Mouse (Mus musculus): Measurements from ENCODE around the gene Pde7b. TPM values are rescaled to one million over a fixed set of nuclear protein-coding genes. Genes with fewer than 3 reads are reported as not detected.

The Pde7b gene
- total RNA-seq, 2 experiments from 2014 or later: 45.6 to 61.3 TPM

- DNase-seq (ENCODE audit: low spot score in 2 of 2): no peak
- intact Hi-C loops (cut with DNase I): no loop called here
Measured at GRCm38 (mm10) chr10:20473505-20473904, 251.4 kb downstream of the Pde7b start.

- no peak for DNase-seq (ENCODE audit: low spot score in 2 of 2)
- intact Hi-C loops (cut with DNase I): no loop called here
Measured at GRCm38 (mm10) chr10:20472007-20472406, 252.9 kb downstream of the Pde7b start.

- intact Hi-C loops (cut with DNase I): no loop called here
- no peak for DNase-seq (ENCODE audit: low spot score in 2 of 2)
Measured at GRCm38 (mm10) chr10:20464631-20465030, 260.2 kb downstream of the Pde7b start.

- no peak for DNase-seq (ENCODE audit: low spot score in 2 of 2)
- intact Hi-C loops (cut with DNase I): no loop called here
Measured at GRCm38 (mm10) chr10:20463941-20464340, 260.9 kb downstream of the Pde7b start.

GRCm38 (mm10) chr10:20462596-20462995 is 262.3 kb downstream of the Pde7b start:
- intact Hi-C loops (cut with DNase I): no loop called here

GRCm38 (mm10) chr10:20459657-20460350 is 265.1 kb downstream of the Pde7b start:
- no peak for DNase-seq (ENCODE audit: low spot score in 2 of 2)
- intact Hi-C loops (cut with DNase I): loop anchor here (10.0 kb wide), 1 partner anchor 85 kb away; no protein-coding TSS in a partner anchor

More at GRCm38 (mm10) chr10:20462596-20462995, 262.3 kb downstream of the Pde7b start:
- no peak for DNase-seq (ENCODE audit: low spot score in 2 of 2)

DNA sequence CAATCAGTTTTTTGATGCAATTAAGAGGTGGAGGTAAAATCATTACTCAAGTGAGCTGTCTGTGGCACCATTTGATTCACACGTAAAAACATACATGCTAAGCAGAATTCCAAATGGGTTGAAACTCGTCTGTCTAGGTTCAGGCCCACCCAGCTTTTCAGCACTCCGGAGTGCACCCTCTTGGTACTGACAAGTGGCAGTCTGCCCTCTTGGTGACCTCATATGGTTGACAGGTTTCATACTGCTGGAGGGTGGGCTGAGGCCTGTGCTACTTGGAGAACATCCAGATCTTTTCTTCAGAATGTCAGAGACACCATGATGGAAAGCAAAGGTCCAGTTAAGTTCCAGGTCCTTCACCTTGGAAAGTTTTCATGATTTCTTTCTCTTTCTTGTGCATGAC is 265.7 kb downstream of the Pde7b start:
- no peak for DNase-seq (ENCODE audit: low spot score in 2 of 2)

DNA sequence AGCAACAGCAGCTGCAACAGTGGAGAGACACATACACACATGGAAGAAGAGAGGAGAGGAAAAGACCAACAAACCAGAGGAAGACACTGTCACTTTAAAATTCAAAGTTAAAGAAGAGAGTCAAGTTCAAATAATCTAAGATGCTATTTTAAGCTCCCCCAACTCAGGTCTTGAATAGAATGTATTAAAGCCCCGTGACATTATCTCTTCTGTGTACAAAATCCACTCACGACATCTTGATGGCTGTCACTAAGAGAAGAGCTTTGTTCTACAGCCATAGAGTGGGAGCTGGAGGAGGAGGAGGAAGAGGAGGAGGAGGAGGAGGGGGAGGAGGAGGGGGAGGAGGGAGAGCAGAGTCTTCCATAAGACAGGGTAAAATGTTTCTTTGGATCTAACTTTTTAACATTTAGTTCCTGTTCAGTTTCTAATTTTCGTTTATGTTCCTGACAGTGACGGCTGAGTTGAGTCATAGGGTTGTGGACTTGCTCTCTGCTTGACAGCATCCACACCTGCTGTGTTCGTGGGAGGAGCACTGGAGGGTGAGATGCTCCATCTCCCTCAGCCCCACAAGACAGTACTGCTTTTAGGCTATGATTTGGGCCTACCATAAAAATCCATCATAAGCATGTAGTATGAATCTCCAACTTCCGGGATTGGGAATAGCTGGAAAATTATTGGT is 270.4 kb downstream of the Pde7b start:
- intact Hi-C loops (cut with DNase I): loop anchor here (10.0 kb wide), 1 partner anchor 90 kb away; no protein-coding TSS in a partner anchor
- DNase-seq (ENCODE audit: low spot score in 2 of 2): no peak

More for the DNA sequence above, 265.7 kb downstream of the Pde7b start:
- intact Hi-C loops (cut with DNase I): loop anchor here (10.0 kb wide), 1 partner anchor 86 kb away; no protein-coding TSS in a partner anchor

DNA sequence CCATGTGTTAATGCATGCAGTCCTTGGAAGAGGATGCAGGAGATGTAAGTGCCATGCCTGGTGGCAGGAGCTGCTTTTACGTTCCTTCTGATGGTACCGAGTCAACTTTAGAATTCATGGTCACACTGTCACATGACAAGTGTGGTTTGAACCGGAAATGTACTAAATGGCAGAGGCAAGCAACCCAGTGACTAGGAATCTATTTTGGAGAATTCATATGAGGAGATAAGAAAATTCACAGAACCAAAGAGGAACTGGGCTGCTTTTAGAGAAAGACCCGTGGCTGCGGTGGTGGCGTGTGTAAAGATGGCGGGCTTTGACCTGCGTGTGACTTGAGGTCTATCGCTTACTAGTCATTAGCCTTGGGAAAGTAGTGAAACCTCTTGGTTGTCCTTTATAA is 287.4 kb downstream of the Pde7b start:
- no peak for DNase-seq (ENCODE audit: low spot score in 2 of 2)

DNA sequence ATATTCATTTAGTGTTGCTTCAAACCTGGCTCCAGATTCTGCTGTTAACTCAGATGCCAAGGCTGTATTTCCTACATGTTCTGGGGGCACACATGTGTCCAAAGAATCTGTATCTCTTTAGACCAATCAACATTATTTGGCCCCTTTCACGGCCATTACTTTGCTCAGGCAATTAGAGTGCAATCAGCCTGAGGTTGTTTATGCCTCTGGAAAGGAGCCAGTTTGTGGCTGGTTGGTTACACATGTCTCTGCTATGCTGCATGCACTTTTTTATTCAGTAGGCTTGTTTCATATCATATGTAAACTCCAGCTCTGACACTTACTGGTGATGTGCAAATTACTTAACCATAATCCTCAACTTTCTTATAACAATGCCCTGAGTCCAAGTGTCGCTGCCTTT is 287.9 kb downstream of the Pde7b start:
- intact Hi-C loops (cut with DNase I): no loop called here
- no peak for DNase-seq (ENCODE audit: low spot score in 2 of 2)

More for the DNA sequence above, 287.4 kb downstream of the Pde7b start:
- intact Hi-C loops (cut with DNase I): no loop called here

GRCm38 (mm10) chr10:20435913-20436312 is 289.0 kb downstream of the Pde7b start:
- intact Hi-C loops (cut with DNase I): no loop called here

GRCm38 (mm10) chr10:20431336-20431735 is 293.5 kb downstream of the Pde7b start:
- intact Hi-C loops (cut with DNase I): no loop called here
- DNase-seq (ENCODE audit: low spot score in 2 of 2): no peak

More at GRCm38 (mm10) chr10:20435913-20436312, 289.0 kb downstream of the Pde7b start:
- no peak for DNase-seq (ENCODE audit: low spot score in 2 of 2)

- DNase-seq (ENCODE audit: low spot score in 2 of 2): no peak
- intact Hi-C loops (cut with DNase I): no loop called here
Measured at GRCm38 (mm10) chr10:20421299-20421883, 303.5 kb downstream of the Pde7b start.

DNA sequence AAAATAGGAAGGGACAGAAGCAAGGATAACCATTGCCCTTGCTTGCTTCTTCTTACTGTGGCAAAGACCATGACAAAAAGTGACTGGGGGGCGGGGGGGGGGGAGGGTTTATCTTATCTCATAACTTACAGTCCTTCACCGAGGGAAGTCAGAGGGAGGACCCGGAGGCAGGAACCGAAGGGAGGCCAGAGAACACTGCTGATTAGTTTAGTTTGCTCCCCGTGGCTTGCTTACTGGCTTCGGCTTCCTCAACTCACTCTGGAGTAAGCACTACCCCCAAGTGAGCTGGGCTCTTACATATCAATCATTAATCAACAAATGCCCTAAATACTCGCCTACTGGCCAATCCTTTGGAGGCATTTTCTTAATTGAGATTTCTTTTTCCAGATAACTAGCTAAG is 304.6 kb downstream of the Pde7b start:
- intact Hi-C loops (cut with DNase I): no loop called here
- no peak for DNase-seq (ENCODE audit: low spot score in 2 of 2)

- no peak for DNase-seq (ENCODE audit: low spot score in 2 of 2)
- intact Hi-C loops (cut with DNase I): no loop called here
Measured at GRCm38 (mm10) chr10:20418856-20419219, 306.0 kb downstream of the Pde7b start.

- intact Hi-C loops (cut with DNase I): no loop called here
- DNase-seq (ENCODE audit: low spot score in 2 of 2): no peak
Measured at GRCm38 (mm10) chr10:20418202-20418855, 306.5 kb downstream of the Pde7b start.

- no peak for DNase-seq (ENCODE audit: low spot score in 2 of 2)
- intact Hi-C loops (cut with DNase I): loop anchor here (5.0 kb wide), 1 partner anchor 518 kb away; no protein-coding TSS in a partner anchor
Measured at GRCm38 (mm10) chr10:20409181-20409580, 315.7 kb downstream of the Pde7b start.

- intact Hi-C loops (cut with DNase I): loop anchor here (5.0 kb wide), 1 partner anchor 519 kb away; no protein-coding TSS in a partner anchor
Measured at GRCm38 (mm10) chr10:20408336-20408735, 316.5 kb downstream of the Pde7b start.

GRCm38 (mm10) chr10:20405471-20405870 is 319.4 kb downstream of the Pde7b start:
- intact Hi-C loops (cut with DNase I): loop anchor here (5.0 kb wide), 1 partner anchor 522 kb away; no protein-coding TSS in a partner anchor
- peak in 1 of 2 experiments; percentile 28 for DNase-seq (ENCODE audit: low spot score in 2 of 2)

More at GRCm38 (mm10) chr10:20408336-20408735, 316.5 kb downstream of the Pde7b start:
- DNase-seq (ENCODE audit: low spot score in 2 of 2): no peak

DNA sequence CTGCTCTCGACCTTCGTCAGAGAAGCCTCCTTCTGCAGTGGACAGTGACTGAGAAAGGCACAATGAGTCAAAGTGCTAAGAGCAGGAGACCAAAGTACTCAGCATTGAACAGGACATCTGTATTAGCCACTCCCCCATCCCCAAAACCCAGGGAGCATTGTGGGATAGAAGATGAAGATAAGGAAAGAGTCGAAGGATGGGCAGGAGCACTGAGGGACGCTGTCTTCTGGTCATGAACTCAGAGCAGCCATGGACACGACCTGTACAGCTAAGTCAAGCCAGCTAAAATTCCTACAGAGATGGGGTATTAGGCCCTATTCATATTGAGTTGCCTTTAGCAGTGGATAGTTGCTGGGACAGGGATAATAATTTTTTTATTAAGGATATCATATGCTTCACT is 321.9 kb downstream of the Pde7b start:
- DNase-seq (ENCODE audit: low spot score in 2 of 2): no peak
- intact Hi-C loops (cut with DNase I): no loop called here
